Comparison of ENCODE assay signal across 17 mouse cellular contexts in the genomic region with DNA sequence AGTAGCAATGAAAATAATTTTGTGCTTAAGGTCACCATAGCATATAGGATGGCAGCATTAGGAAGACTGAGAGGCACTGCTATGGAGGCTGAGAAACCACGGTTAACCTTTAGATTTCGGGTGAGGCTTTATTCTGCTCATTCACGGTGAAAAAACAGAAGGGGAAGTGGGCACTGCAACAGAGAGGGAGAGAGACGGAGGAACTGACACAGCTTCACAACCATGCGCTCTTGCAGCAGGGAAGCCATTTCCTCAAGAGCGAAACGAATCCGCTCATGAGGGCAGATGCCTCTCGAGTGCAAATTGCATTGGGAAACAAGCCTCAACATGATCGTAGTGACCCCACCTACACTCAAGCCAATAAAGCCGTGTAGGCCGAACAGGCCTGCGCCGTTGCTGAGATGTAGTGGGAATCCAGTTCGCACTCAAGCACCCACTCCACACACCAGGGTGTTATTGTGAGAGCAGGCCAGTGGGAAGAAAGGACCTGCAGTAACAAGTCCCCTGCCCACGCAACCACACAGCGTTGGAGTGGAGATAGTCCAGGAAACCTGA. TPM values are rescaled to one million over a fixed set of nuclear protein-coding genes. Genes with fewer than 3 reads are reported as not detected.
A peak's percentile ranks its signal among the peaks of the same experiment; 100 is the strongest.
DNase-seq lines count a peak whose midpoint lies in the region; ATAC-seq and TF ChIP-seq lines count a peak whose summit lies in the region.
"Had no signal": no experiment of that assay in that cellular context is flagged by ENCODE, and none has a peak within 500 bp of the region (broad histone marks: within the 10 kb centered on the region; RNA-seq: fewer than 3 reads in every experiment).

No protein-coding gene starts in this region.

- no peak overlapping the region for H3K4me3 ChIP-seq in lung, postnatal 0 days (ENCODE audit: low read depth, low read length)
- H3K4me3 ChIP-seq in liver, postnatal 0 days (ENCODE audit: low read depth, low read length) = no peak overlapping the region
- no peak overlapping the region for H3K4me3 ChIP-seq in limb, embryonic 10.5 days
- H3K4me3 ChIP-seq in midbrain, embryonic 11.5 days (ENCODE audit: low read depth, low read length) = no peak overlapping the region
- H3K4me3 ChIP-seq: embryonic facial prominence, embryonic 12.5 days; heart, adult 2 months; heart, embryonic 15.5 days; hindbrain, embryonic 12.5 days; lung, embryonic 15.5 days; midbrain, embryonic 13.5 days had no signal

- TF ChIP-seq CTCF in lung, postnatal 0 days (IDR thresholded peaks at IDR 0.05) = no peak
- no peak for TF ChIP-seq CTCF in liver, postnatal 0 days (IDR thresholded peaks at IDR 0.05; ENCODE audit: low read depth)

- TF ChIP-seq EP300 in lung, postnatal 0 days (IDR thresholded peaks at IDR 0.05) = no peak
- TF ChIP-seq EP300 in liver, postnatal 0 days (IDR thresholded peaks at IDR 0.05; ENCODE audit: low read depth) = no peak

- H3K36me3 ChIP-seq in lung, postnatal 0 days (ENCODE audit: insufficient read depth, low read length) = no peaks in the 10 kb centered on the region
- H3K36me3 ChIP-seq in liver, postnatal 0 days (replicated peaks; ENCODE audit: insufficient read depth, low read length) = no peaks in the 10 kb centered on the region
- no peaks in the 10 kb centered on the region for H3K36me3 ChIP-seq in limb, embryonic 10.5 days
- no peaks in the 10 kb centered on the region for H3K36me3 ChIP-seq in midbrain, embryonic 11.5 days (ENCODE audit: control insufficient read depth, insufficient read depth, low read length)
- H3K36me3 ChIP-seq: embryonic facial prominence, embryonic 12.5 days; heart, embryonic 15.5 days; hindbrain, embryonic 12.5 days; lung, embryonic 15.5 days; midbrain, embryonic 13.5 days had no signal

- H3K9me3 ChIP-seq in lung, postnatal 0 days (ENCODE audit: low read length) = no peaks in the 10 kb centered on the region
- H3K9me3 ChIP-seq in liver, postnatal 0 days (ENCODE audit: low read length) = no peaks in the 10 kb centered on the region
- H3K9me3 ChIP-seq in limb, embryonic 10.5 days (replicated peaks) = no peaks in the 10 kb centered on the region
- no peaks in the 10 kb centered on the region for H3K9me3 ChIP-seq in midbrain, embryonic 11.5 days (ENCODE audit: control insufficient read depth, low read length)
- H3K9me3 ChIP-seq: embryonic facial prominence, embryonic 12.5 days; heart, embryonic 15.5 days; hindbrain, embryonic 12.5 days; lung, embryonic 15.5 days; midbrain, embryonic 13.5 days had no signal

- peak; percentile 83 for ATAC-seq in lung, postnatal 0 days
- ATAC-seq in neutrophil, adult 5-6 weeks (ENCODE audit: extremely low read depth, insufficient number of reproducible peaks, low FRiP score, poor library complexity, severe bottlenecking) = 0 out of 2 replicates have a peak, but pooled peaks have one; percentile 56
- ATAC-seq in liver, postnatal 0 days = no peak
- ATAC-seq in midbrain, embryonic 11.5 days (ENCODE audit: low FRiP score) = no peak
- ATAC-seq: midbrain, embryonic 13.5 days had no signal

- H3K9ac ChIP-seq in lung, postnatal 0 days (replicated peaks; ENCODE audit: low read depth) = no peak overlapping the region
- no peak overlapping the region for H3K9ac ChIP-seq in liver, postnatal 0 days (replicated peaks)
- H3K9ac ChIP-seq in midbrain, embryonic 11.5 days (ENCODE audit: low read length) = no peak overlapping the region
- H3K9ac ChIP-seq: embryonic facial prominence, embryonic 12.5 days; heart, embryonic 15.5 days; hindbrain, embryonic 12.5 days; lung, embryonic 15.5 days; midbrain, embryonic 13.5 days had no signal

- 0 out of 2 replicates have a peak overlapping the region, but pooled peaks have one; percentile 5 for H3K4me2 ChIP-seq in lung, postnatal 0 days (replicated peaks; ENCODE audit: low read depth, low read length)
- no peak overlapping the region for H3K4me2 ChIP-seq in liver, postnatal 0 days (ENCODE audit: low read depth, low read length)
- H3K4me2 ChIP-seq in midbrain, embryonic 11.5 days = no peak overlapping the region
- H3K4me2 ChIP-seq: embryonic facial prominence, embryonic 12.5 days; heart, embryonic 15.5 days; hindbrain, embryonic 12.5 days; lung, embryonic 15.5 days; midbrain, embryonic 13.5 days had no signal

- no peaks in the 10 kb centered on the region for H3K27me3 ChIP-seq in lung, postnatal 0 days (replicated peaks; ENCODE audit: insufficient read depth, low read length)
- H3K27me3 ChIP-seq in liver, postnatal 0 days (ENCODE audit: insufficient read depth, low read length) = no peaks in the 10 kb centered on the region
- H3K27me3 ChIP-seq in limb, embryonic 10.5 days (ENCODE audit: low read depth, poor library complexity, severe bottlenecking) = no peaks in the 10 kb centered on the region
- H3K27me3 ChIP-seq in midbrain, embryonic 11.5 days (ENCODE audit: control insufficient read depth, insufficient read depth, low read length) = no peaks in the 10 kb centered on the region
- H3K27me3 ChIP-seq: embryonic facial prominence, embryonic 12.5 days; heart, embryonic 15.5 days; hindbrain, embryonic 12.5 days; lung, embryonic 15.5 days; midbrain, embryonic 13.5 days had no signal

- peak overlapping the region; percentile 47; the same call in 1 of the 2 replicates for H3K27ac ChIP-seq in lung, postnatal 0 days (ENCODE audit: low read length)
- H3K27ac ChIP-seq in liver, postnatal 0 days (ENCODE audit: low read depth) = no peak overlapping the region
- H3K27ac ChIP-seq in limb, embryonic 10.5 days = no peak overlapping the region
- H3K27ac ChIP-seq in midbrain, embryonic 11.5 days (ENCODE audit: low read depth, low read length) = no peak overlapping the region
- H3K27ac ChIP-seq: embryonic facial prominence, embryonic 12.5 days; heart, adult 2 months; heart, embryonic 15.5 days; hindbrain, embryonic 12.5 days; lung, embryonic 15.5 days; midbrain, embryonic 13.5 days had no signal

- peak; percentile 41 to 45 for DNase-seq in spleen, postnatal 36 days (ENCODE audit: low spot score in 2 of 2)
- no peak for DNase-seq in spleen, adult 18-20 months
- peak; percentile 44 for DNase-seq in ES-CJ7 (ENCODE audit: low read depth, low spot score)
- peak; percentile 39 for DNase-seq in lung, postnatal 0 days (ENCODE audit: low spot score)
- no peak for DNase-seq in liver, postnatal 0 days
- no peak for DNase-seq in limb, embryonic 10.5 days (ENCODE audit: low spot score)
- no peak for DNase-seq in midbrain, embryonic 11.5 days (ENCODE audit: low spot score, missing footprints)
- DNase-seq: adrenal gland, postnatal 14 days; cerebellum, adult 18-20 months; heart, adult 2 months; right cerebral cortex, adult 18-20 months had no signal

- no peaks in the 10 kb centered on the region for H3K4me1 ChIP-seq in lung, postnatal 0 days (ENCODE audit: insufficient read depth, low read depth, low read length)
- no peaks in the 10 kb centered on the region for H3K4me1 ChIP-seq in liver, postnatal 0 days (ENCODE audit: insufficient read depth)
- no peaks in the 10 kb centered on the region for H3K4me1 ChIP-seq in limb, embryonic 10.5 days
- no peaks in the 10 kb centered on the region for H3K4me1 ChIP-seq in midbrain, embryonic 11.5 days (ENCODE audit: control insufficient read depth, insufficient read depth, low read length)
- H3K4me1 ChIP-seq: embryonic facial prominence, embryonic 12.5 days; hindbrain, embryonic 12.5 days; midbrain, embryonic 13.5 days had no signal

- WGBS in lung, postnatal 0 days = 48% methylated on average over 17 of the region's 17 CpGs
- 58% methylated on average over 17 of the region's 17 CpGs for WGBS in liver, postnatal 0 days (ENCODE audit: insufficient replicate concordance)
- 86% methylated on average over 17 of the region's 17 CpGs for WGBS in limb, embryonic 10.5 days
- WGBS in midbrain, embryonic 11.5 days = 89% methylated on average over 17 of the region's 17 CpGs

RNA-seq across cellular contexts. Expression of a gene that starts 18.3 kb away (rescaled TPM):
- 74.5 and 83.9 TPM in 2 replicates for polyA plus RNA-seq in lung, postnatal 0 days (2015; fragmentation: Nextera tagmentation; extraction: Ambion mirVana)
- 50.3 and 52.4 TPM in 2 replicates for total RNA-seq in neutrophil, adult 5-6 weeks (2017)
- polyA plus RNA-seq in liver, postnatal 0 days (2015; fragmentation: Nextera tagmentation; extraction: Ambion mirVana) = 12.8 and 15.8 TPM in 2 replicates
- 27.5 and 31.3 TPM in 2 replicates for polyA plus RNA-seq in limb, embryonic 10.5 days (2016; fragmentation: Nextera tagmentation; extraction: Ambion mirVana)
- polyA plus RNA-seq in midbrain, embryonic 11.5 days (2014; fragmentation: Nextera tagmentation; extraction: Ambion mirVana) = 37.6 and 40.8 TPM in 2 replicates

Comparison
In these comparisons a context has a peak if more than half of its experiments do, and no peak if none do; other contexts are left out.
1. DNase-seq: peak in spleen, postnatal 36 days (2 of 2), ES-CJ7 (single experiment) and lung, postnatal 0 days (single experiment); none in spleen, adult 18-20 months (0 of 2), liver, postnatal 0 days (single experiment), limb, embryonic 10.5 days (single experiment) and midbrain, embryonic 11.5 days (single experiment).
2. ATAC-seq: peak in lung, postnatal 0 days (single experiment) and neutrophil, adult 5-6 weeks (single experiment); none in liver, postnatal 0 days (single experiment) and midbrain, embryonic 11.5 days (single experiment).